Mouse (Mus musculus): ENCODE results near the gene Atpif1.
"Not testable (repeated sequence)": the region's sequence is repeated elsewhere in the genome, so short reads cannot be mapped to it uniquely, and the experiment has no call there.

The Atpif1 gene

GRCm38 (mm10) chr4:132491057-132491456 lies 42.4 kb downstream of the Atpif1 start:
- no peak for DNase-seq (ENCODE audit: low spot score)

- DNase-seq (ENCODE audit: low spot score): no peak
Observed at GRCm38 (mm10) chr4:132490273-132491010, 43.0 kb downstream of the Atpif1 start.

DNA sequence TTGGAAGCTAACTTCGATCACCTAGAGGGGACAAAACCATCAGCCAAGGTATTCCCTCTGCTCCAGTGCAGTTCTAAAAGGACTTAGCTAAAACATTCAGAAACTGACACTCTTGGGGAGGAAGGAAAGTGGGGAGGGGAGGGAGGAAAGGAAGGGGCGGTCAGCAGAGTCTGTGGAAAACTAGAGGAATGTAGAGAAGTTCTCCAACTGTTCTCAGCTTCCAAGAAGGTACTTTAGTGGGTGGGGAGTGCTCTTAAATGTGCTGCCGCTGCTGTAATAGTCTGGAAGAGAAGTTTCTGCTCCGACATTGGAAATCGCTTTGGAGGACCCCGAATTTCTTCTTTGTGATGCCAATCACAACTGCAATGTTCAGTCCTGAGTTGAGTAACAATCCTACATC lies 44.5 kb downstream of the Atpif1 start:
- DNase-seq (ENCODE audit: low spot score): no peak

DNA sequence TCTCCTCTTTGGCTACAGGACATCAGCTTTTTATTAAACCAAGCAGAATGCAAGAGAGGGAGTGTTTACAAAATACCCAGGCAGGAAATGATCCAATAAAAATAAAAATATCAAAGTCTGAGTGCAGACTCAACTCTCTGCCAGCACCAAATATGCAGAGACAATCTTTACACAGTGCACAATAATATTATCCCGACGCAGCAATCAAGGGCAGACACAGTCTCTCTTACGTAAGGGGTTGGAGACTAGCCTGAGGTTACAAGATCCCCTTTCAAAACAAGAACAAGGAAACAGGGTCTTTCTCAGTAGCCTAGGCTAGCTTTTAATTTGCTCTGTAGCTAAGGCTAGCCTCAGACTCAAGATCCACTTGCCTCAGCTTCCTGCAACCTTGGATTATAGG lies 44.9 kb downstream of the Atpif1 start:
- DNase-seq (ENCODE audit: low spot score): no peak

DNA sequence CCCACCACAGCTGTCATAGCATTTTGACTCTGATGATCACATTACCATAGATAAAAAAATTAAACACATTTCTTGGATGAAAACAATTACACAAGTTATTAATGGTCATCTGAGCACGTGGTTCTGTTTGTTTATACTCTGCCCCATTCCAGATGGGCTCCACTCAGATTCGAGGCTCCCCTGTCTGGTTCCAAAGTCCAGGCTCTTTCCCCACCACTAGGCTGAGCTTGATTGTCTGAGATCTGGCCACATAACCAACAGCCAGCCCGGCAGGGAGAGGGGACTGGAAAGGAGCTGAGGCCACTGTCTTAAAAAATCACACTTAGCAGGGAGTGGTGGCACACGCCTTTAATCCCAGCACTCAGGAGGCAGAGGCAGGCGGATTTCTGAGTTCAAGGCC lies 48.6 kb downstream of the Atpif1 start:
- DNase-seq (ENCODE audit: low spot score): no peak

DNA sequence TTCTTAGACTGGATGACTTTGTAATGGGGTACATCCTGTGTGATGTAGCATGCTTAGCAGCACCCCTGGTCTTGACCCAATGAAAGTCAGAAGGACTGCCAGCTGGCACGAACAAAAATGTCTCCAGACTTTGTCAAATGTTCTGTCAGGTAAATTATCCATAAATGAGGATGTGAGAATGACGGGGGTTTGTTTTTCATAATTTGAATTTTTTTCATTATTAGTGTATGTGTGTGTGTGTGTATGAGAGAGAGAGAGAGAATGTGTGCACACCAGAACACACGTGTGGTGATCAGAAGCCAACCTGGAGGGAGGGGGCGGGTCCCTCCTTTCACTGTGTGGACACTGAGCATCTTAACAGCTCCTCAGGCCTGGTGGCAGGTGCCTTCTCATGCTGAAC lies 49.2 kb downstream of the Atpif1 start:
- DNase-seq (ENCODE audit: low spot score): no peak

GRCm38 (mm10) chr4:132482956-132483608 lies 50.4 kb downstream of the Atpif1 start:
- DNase-seq (ENCODE audit: low spot score): no peak

- not testable (repeated sequence) for DNase-seq (ENCODE audit: low spot score)
Observed at GRCm38 (mm10) chr4:132482104-132482503, 51.4 kb downstream of the Atpif1 start.
